Mouse (Mus musculus) cerebellum, postnatal 14 days (tissue): ENCODE data around the gene Tspan12.
A peak's percentile ranks its signal among the peaks of the same experiment; 100 is the strongest.
"Not testable (repeated sequence)": the region's sequence is repeated elsewhere in the genome, so short reads cannot be mapped to it uniquely, and the experiment has no call there.

Source experiments
- DNase-seq, 2 experiments: peaks; one replicate each; pipeline ENCODE4 v3.0.0; 2021; ENCODE audit warnings: mixed read lengths in 2 of 2

Tspan12 gene

DNA sequence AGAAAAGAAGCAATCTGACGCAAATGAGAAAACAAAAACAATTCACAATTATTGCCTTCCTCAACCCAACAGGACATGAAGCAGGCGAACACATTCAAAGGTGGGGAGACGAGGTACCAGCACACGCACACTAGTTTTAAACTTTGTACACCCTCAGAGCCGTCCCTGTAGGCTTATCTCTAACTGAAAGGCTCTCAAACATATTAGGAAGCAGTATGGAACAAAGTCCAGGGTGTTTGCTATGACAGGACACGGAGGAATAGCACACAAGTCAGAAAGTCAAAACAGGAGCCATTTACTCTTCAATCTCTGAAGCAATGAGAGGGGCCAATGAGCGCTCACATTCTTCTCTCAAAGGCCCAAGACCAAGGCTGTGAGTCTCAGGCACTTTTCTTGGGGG lies 24.3 kb downstream of the Tspan12 start:
- DNase-seq, result no peak

- DNase-seq, result no peak
Measured at GRCm38 (mm10) chr6:21823694-21824093, 28.6 kb downstream of the Tspan12 start.

- peak in 1 of 2 experiments; percentile 9 for DNase-seq
Measured at GRCm38 (mm10) chr6:21823281-21823680, 29.0 kb downstream of the Tspan12 start.

DNA sequence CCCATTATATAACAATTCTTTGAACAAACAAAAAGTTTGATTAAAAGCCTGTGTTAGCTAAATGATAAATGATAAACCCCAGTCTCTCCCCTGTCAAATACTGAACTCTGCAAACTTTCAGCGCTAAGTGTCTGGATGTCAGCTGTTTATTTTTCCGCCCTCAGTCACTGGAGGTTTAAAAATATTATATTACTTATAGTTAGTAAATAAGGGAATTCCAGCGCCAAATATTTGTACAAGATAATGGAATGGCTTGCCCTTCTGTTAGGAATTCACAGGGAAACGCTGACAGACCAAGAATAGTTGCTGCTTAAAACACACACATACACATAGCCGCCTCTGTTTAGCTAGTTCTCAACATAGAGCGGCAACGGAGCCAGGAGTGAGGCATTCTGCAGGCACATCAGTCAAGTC lies 29.6 kb downstream of the Tspan12 start:
- DNase-seq, result no peak

DNA sequence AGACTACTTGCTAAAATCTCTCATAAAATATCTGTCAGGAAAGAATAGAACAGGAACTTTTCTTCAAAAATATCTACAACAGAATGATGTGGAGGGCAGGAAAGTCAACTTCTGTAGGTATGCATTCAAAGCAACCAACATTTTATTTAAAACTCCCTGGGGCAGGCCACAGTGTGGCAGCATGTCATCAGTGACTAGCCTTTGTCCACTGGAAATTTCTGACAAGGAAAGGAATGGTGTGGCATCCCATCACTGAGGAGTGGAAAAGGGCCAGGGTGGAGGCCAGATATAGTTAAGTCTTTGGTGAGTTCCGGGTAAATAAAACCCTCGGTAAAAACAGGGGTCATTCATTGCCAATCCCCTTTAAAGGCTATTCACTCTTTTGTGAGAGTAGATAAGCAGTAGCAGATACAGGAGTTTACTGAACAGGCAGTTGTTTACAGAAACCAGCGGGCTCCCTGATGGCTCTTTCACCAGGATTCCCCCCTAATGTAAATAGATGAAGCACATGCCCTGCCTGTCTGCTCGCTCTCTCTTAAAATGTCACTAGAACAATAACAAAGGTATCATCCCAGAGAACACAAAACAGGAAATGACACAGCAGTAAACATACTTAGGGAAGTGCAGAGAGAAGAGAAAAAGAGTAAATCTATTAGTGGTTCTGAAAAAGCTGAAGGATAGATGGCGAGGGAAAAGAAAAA lies 34.1 kb downstream of the Tspan12 start:
- DNase-seq, result no peak

- no peak for DNase-seq
Measured at GRCm38 (mm10) chr6:21806005-21806404, 46.3 kb downstream of the Tspan12 start.

GRCm38 (mm10) chr6:21805013-21805570 lies 47.2 kb downstream of the Tspan12 start:
- DNase-seq, result no peak

- no peak for DNase-seq
Measured at GRCm38 (mm10) chr6:21803483-21804340, 48.6 kb downstream of the Tspan12 start.

GRCm38 (mm10) chr6:21798581-21798980 lies 53.7 kb downstream of the Tspan12 start:
- no peak for DNase-seq

DNA sequence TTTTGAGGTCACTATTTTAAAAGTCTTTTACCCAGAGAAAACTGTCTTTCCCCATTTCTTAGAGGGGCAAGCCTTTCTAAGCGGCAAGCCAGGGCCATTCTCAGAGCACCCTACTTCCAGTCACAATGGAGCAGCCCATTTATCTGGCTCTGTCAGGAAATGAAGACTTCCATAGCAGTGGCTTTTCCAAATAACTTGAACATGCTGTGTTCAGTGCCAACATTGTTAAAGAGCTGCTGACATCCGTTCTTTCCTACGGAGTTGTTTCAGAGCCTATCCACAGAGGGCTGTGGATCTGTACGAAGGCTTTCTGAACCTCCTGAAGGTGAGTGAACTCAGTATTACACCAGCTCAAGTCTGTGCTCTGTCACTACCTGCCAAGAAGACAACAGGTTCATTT lies 55.2 kb downstream of the Tspan12 start:
- DNase-seq, result no peak

- DNase-seq, result no peak
Measured at GRCm38 (mm10) chr6:21796413-21796812, 55.9 kb downstream of the Tspan12 start.

DNA sequence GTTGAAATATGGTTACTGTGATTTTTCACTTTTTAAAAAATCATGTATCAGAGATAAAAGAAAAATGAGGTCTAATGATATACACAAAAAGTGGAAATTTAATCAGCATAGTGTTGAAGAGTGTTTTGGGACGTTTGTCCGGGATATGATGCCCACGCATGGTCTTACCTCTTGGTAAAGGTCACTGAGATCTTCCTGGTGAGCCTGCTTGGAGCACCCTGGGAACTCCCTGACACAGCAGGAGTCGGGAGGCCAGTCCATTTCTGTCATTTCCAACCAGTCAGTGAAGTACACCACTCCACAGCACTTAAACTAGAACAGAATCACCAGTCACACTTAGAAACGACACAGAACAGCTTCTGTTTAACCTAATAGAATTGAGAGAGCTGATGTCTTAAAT lies 56.9 kb downstream of the Tspan12 start:
- DNase-seq, result no peak

- peak; percentile 78 for DNase-seq
Measured at GRCm38 (mm10) chr6:21795072-21795407, 57.3 kb downstream of the Tspan12 start.

DNA sequence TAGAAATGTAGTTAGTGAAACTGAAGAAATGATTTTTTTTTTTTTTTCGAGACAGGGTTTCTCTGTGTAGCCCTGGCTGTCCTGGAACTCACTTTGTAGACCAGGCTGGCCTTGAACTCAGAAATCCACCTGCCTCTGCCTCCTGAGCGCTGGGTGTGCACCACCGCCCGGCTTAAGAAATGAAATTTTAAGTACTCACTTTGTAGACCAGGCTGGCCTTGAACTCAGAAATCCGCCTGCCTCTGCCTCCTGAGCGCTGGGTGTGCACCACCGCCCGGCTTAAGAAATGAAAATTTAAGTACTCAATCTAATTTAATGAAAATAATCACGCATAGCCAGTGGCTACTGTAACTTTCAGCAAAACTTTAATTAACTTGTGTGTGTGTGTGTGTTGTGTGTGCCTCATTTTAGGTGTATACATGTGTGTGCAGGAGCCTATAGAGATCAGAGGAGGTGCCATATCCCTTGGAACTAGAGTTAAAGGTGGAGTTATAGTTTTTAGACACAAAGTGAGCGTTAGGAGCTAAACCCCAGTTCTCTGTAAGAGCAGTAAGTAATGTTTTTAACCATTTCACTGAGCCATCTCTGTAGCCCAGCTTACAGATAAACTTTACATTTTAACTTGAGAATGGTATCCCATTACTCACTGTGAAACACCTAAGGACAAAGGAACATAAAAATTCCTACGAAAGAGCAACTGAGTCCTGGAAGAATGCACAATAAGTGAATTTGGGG lies 57.8 kb downstream of the Tspan12 start:
- no peak for DNase-seq

GRCm38 (mm10) chr6:21791307-21791706 lies 61.0 kb downstream of the Tspan12 start:
- no peak for DNase-seq

GRCm38 (mm10) chr6:21790550-21791086 lies 61.7 kb downstream of the Tspan12 start:
- DNase-seq, result no peak

- DNase-seq, result no peak
Measured at GRCm38 (mm10) chr6:21790036-21790435, 62.3 kb downstream of the Tspan12 start.

- DNase-seq, result not testable (repeated sequence)
Measured at GRCm38 (mm10) chr6:21789582-21789981, 62.7 kb downstream of the Tspan12 start.

DNA sequence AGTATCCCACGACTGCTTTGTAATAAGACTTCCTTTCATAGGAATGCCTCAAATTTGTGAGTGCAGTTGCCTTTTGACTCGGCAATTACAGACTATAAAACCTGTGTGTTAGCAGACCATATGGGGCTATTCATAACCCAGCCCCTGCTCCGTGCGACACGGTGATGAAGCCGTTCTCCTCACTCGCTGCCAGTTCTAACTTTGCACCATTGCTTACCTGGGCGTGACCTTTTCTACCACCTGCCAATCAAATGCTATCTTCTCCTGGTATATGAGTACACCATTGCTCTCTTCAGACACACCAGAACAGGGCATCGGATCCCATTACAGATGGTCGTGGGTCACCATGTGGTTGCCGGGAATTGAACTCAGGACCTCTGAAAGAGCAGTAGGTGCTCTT lies 64.6 kb downstream of the Tspan12 start:
- DNase-seq, result no peak

DNA sequence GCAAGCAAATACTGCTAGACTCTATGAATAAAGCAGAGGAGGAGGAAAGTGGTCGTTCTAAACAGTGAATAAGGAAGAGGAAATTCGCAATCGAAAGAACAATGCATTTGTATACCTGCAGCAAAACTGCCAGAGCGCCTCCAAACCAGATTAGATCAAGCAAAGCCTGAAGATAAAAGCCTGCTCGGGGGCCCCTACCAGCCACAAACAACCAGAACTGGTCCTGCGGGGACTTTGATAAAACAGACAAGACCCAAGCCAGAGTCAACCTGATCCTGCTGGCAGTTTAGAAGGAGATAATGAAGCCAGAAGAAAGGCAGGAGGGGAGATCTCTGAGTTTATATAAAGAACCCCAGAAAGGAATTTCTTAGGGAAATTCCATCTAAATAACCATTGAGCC lies 65.0 kb downstream of the Tspan12 start:
- no peak for DNase-seq

- DNase-seq, result no peak
Measured at GRCm38 (mm10) chr6:21774213-21774916, 78.0 kb downstream of the Tspan12 start.

- DNase-seq, result no peak
Measured at GRCm38 (mm10) chr6:21769447-21769809, 82.9 kb downstream of the Tspan12 start.
